Mouse (Mus musculus): ENCODE data around the gene Rack1.
"Not testable (repeated sequence)": the region's sequence is repeated elsewhere in the genome, so short reads cannot be mapped to it uniquely, and the experiment has no call there.

Gene Rack1

DNA sequence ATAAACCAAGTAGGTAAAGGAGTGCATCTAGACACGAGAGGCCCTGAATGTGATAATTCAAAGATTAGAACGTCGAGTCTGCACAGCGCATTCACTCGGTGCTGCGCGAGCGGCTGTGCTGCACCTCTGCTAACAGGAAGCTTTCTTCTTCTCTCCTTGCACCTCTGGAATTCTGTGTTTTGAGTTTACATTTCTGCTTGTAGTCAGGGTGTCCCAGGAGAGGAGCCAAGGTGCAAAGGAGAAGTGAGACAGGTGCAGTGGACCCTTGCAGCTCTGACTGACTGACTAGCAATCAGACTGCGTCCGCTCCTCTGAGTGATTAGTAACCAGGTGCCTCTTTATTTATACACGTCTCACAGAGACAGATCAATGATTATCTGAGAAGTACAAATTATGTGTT lies 43.1 kb downstream of the Rack1 start:
- DNase-seq = no peak

DNA sequence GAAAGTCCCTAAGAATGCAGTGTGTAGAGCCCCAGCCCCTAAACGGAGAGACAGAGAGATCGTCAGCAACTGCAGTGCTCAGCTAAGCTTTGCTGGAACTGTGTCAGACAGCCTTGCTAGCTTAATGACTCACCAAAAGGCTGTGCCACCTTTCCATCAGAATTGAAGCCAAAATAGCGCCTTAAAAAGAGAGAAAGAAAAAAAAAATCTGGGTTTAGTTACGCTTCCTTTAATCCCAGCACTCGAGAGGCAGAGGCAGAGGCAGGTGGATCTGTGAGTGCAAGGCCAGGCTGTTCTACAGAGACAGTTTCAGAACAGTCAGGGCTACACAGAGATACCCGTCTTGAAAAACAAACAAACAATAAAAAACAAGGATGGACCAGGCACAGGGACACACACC lies 44.2 kb downstream of the Rack1 start:
- no peak for DNase-seq

DNA sequence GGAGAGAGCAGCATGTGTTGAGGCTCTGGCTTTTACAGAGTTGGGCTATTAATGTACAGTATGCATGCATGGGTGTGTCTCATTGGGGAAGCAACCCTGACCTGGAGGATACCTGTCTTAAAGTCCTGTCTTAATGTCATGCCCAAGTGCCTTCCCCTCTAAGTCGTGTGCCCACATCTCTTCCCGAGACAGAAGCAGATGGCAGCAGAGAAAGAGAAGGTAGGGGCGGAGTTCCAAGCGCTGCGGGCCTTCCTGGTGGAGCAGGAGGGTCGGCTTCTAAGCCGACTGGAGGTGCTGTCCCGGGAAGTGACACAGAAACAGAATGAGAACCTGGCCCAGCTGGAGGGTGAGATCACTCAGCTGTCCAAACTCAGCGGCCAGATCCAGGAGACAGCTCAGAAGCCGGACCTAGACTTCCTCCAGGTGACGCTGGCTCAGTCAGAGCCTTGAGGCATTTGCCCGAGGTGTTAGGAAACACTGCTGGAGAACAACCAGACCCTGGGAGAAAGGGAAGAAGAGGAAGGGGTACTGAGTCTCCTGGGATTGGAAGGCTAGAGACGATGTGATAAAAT lies 45.2 kb downstream of the Rack1 start:
- DNase-seq = no peak

DNA sequence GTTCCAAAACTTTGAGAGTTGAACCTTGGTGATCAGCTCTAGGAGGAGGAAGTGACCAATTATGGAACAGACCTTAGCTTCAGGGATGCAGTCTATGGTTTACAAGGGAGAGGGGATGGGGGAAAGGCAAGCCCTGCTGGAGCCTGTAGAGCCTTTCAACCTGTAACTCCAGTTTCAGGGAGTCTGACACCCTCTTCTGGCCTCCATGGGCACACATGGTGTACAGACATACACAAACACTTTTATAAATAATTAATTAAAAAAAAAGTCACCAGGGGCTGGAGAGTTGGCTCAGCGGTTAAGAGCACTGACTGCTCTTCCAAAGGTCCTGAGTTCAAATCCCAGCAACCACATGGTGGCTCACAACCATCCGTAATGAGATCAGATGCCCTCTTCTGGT lies 46.2 kb downstream of the Rack1 start:
- not testable (repeated sequence) for DNase-seq

DNA sequence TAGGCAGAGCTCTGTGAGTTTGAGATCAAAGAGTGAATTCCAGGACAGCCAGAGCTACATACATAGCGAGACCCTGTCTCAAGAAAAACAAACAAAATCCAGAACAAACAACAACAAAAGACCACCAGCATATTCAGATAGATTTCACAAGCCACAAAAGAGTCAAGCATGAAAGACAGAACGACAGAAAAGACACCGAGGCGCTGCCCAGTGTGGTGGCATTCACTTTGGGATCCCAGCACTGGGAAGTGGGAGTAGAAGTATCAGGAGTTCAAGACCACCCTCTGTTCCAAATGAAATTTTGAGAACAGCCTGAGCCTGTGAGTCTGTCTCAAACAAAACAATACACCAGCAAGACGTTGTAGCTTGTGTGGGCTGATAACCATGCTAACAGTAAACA lies 46.7 kb downstream of the Rack1 start:
- DNase-seq = no peak

DNA sequence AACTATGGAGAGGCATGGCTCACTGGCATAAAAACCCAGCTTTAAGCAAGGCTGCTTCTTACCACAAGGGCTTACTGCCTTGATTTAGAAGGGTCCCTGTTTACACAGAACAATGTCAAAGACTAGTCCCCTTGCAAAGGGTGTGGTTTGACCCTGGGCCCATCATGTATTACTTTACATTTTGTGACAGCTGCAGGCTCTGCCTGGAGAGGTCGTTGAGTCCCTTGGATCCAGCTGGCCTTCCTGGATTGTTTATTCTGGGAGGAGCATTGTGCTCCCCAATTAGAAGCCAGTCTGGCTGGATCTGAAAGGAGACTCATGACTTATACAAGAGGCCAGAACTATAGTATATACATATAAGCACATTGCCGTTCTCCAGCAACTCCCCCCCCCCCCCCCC lies 50.1 kb downstream of the Rack1 start:
- no peak for DNase-seq

- peak; percentile 77 for DNase-seq
Observed at GRCm38 (mm10) chr11:48851270-48851995, 51.3 kb downstream of the Rack1 start.

DNA sequence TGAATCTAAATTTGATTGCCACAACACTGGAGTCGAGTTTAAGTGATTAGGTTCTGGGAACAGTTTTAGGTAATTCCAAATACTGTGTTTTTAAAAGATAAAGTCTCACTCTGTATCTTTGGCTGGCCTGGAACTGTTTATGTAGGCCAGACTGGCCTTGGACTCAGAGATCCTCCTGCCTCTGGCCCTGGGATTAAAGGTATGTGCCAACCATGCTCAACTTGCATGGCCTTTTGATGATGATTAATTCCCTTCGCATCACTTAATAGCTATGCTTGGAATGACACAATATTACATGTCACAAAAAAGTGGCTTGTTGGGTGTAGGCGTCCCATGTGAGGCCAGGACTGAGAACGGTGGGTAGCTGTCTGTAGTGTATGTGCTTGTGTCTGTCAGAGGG lies 52.1 kb downstream of the Rack1 start:
- DNase-seq = peak; percentile 55

GRCm38 (mm10) chr11:48852624-48853473 lies 52.7 kb downstream of the Rack1 start:
- no peak for DNase-seq

DNA sequence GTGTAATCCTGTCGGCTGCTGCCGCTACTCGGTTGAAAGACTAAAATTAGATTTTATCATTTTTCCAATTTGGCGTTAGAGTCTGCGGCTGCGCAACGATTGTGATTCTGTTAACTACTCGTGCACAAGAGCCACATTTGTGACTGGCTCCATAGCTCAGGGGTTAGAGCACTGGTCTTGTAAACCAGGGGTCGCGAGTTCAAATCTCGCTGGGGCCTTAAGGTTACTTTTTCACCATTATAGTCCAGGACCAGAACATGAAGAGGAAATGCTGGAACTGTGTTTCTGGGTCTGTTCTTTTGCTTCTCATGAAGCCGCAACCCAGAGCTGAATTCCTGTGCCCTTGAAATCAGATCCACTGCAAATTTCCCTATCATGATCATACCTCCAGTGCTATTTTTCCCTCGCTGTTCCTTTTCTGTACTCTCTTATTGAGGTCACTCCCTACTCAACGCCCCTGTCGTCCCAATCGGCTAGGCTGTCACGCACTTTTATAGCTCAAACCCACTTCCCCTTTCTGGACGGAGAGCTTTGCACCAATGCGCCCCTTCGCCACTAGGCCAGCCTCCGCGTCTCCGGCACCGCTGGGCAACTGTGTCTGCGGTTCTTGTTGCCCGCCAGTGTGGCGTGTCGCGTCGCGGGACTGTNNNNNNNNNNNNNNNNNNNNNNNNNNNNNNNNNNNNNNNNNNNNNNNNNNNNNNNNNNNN lies 53.5 kb downstream of the Rack1 start:
- peak; percentile 98 for DNase-seq

All from heart, adult 11 months (tissue).